Mouse (Mus musculus) lung, postnatal 10 days (tissue): ENCODE measurements around the gene H1fx.
"Not testable (repeated sequence)": the region's sequence is repeated elsewhere in the genome, so short reads cannot be mapped to it uniquely, and the experiment has no call there.

ENCODE experiments used
- DNase-seq: peaks from one replicate; pipeline ENCODE4 v3.0.0; 2021

The H1fx gene

DNA sequence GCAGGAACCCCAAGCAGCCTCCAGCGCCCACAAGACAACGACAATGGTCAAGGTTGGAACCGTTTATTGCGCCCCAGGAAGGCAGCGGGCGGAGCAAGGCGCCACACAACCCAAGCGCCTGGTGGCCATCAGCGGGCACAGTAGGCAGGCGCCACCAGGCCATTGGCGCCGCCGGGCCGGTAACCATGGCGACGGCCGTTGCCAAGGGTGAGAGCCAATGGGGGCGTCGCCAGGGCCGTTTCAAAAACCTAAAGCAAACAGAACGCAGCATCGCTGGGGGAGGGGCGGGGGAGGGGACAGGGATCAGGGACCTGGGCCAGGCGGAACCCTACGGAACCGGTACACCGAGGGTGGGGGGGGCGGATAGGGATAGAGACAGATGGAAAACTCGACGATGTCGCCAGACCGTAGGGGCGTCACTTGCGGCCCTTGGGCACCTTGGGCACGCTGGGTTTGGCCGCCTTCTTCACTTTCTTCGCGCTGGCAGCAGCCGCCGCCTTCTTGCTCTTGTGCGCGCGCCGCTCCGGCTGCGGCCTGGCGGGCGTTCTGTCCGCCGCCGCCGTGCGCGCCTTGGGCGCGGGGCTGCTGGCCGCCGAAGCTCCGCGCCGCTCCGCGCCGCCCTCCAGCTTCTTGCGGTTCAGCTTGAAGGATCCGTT lies 935 bp downstream of the H1fx start:
- peak; percentile 86 for DNase-seq

GRCm38 (mm10) chr6:87979728-87980127 lies 1.7 kb downstream of the H1fx start:
- DNase-seq, result no peak

GRCm38 (mm10) chr6:87970041-87970440 lies 11.4 kb downstream of the H1fx start:
- DNase-seq, result no peak

GRCm38 (mm10) chr6:87962457-87962856 lies 19.0 kb downstream of the H1fx start:
- not testable (repeated sequence) for DNase-seq

DNA sequence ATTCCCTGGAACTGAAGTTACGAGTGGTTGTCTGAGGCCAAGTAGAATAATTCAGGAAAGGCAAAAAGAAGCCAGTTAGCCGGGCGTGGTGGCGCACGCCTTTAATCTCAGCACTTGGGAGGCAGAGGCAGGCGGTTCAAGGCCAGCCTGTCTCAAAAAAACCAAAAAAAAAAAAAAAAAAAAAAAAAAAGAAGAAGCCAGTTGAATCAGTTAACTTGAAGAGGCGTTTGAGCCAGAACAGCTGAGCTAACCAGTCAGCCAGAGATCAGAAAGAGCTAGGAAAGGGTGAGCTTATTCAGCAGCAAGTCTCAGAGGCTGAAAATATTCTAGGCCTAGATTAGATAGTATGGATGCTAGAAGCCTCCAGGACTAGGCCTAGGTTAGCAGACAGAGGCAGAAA lies 39.3 kb downstream of the H1fx start:
- DNase-seq, result no peak

DNA sequence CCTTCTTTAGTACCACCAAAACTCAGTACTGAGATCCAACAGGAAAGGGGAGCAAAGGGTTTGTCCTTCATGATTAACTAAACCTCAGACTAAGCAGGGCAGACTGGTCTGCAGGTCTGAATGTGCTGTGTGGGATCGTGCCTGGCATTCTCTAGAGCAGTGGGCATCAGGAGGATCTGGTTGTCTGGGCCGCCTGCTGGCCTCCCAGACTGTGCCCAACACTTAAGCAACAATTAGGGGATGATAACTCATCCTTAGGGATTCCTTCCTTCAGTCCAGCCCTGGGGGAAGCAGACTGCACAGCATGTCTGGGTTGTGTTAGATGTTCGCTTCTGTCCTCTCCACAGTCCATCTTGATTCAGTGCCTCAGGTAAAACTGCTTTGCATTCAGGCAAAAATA lies 42.5 kb downstream of the H1fx start:
- DNase-seq, result no peak

DNA sequence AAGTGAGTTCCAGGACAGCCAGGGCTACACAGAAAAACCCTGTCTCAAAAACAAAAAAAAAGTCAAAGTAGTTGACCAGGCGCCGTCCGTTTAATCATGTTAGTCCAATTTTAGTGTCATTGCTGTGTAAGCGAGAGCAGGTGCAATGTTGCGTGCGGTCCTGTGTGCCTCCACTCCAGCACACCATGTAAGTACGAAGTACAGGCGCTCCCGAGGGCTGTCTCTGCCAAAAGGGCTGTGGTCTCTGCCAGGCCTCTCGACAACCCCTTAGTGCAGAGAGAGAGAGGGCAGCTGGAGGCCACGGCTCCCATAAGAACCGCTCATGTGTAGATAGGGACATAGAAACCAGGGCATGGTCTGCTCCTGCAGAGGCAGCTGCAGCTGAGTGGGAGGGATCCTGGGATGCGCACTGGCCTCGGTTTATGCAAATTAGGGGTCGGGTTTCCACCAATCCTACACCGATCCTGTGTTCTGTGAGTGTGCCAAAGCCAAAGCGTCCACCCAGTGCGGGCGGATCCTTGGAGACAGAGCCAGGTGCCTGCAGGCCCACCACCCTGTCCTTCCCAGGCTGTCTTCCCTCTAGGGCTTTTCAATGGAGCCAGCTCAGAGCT lies 44.2 kb downstream of the H1fx start:
- DNase-seq, result peak; percentile 32

GRCm38 (mm10) chr6:87935037-87935436 lies 46.4 kb downstream of the H1fx start:
- DNase-seq, result peak; percentile 25
